Mouse (Mus musculus): ENCODE data around the gene Ccdc152. TPM values are rescaled to one million over a fixed set of nuclear protein-coding genes. Genes with fewer than 3 reads are reported as not detected.

Gene Ccdc152
- polyA plus RNA-seq, 1 experiment from 2014 or later: 0.25 TPM

Other genes starting within 250 kb of the Ccdc152 start
- gene Selenop, start 35.0 kb downstream of the Ccdc152 start, polyA plus RNA-seq (2015; fragmentation: Nextera tagmentation; extraction: Ambion mirVana): 162 and 165 TPM in 2 replicates

Measured in heart, embryonic 15.5 days (tissue).